11 mouse cellular contexts compared by ENCODE assay signal in genomic region chr9:69181411-69181810, GRCm38 (mm10).
A peak's percentile ranks its signal among the peaks of the same experiment; 100 is the strongest.
DNase-seq lines count a peak whose midpoint lies in the region; ATAC-seq and TF ChIP-seq lines count a peak whose summit lies in the region.
"Had no signal": no experiment of that assay in that cellular context is flagged by ENCODE, and none has a peak within 500 bp of the region (broad histone marks: within the 10 kb centered on the region; RNA-seq: fewer than 3 reads in every experiment).

No protein-coding gene starts in this region.

- no peak overlapping the region for H3K4me2 ChIP-seq in heart, embryonic 12.5 days
- H3K4me2 ChIP-seq in intestine, embryonic 15.5 days (replicated peaks) = no peak overlapping the region
- H3K4me2 ChIP-seq in limb, embryonic 12.5 days = no peak overlapping the region
- no peak overlapping the region for H3K4me2 ChIP-seq in stomach, postnatal 0 days (replicated peaks; ENCODE audit: low read depth)
- H3K4me2 ChIP-seq: midbrain, embryonic 12.5 days had no signal

- H3K9ac ChIP-seq in heart, embryonic 12.5 days = no peak overlapping the region
- H3K9ac ChIP-seq in intestine, embryonic 15.5 days = no peak overlapping the region
- H3K9ac ChIP-seq in limb, embryonic 12.5 days (replicated peaks) = no peak overlapping the region
- no peak overlapping the region for H3K9ac ChIP-seq in stomach, postnatal 0 days (ENCODE audit: low read length)
- H3K9ac ChIP-seq: midbrain, embryonic 12.5 days had no signal

- DNase-seq in heart, adult 11 months = peak; percentile 96
- DNase-seq in stomach, postnatal 0 days (ENCODE audit: low spot score) = no peak
- no peak for DNase-seq in thymus, postnatal 36 days
- no peak for DNase-seq in urinary bladder, postnatal 36 days (ENCODE audit: low spot score in 2 of 2)
- DNase-seq: B cell, adult 2 months; cerebellum, adult 11-12 months had no signal

- no peak overlapping the region for H3K27ac ChIP-seq in heart, embryonic 12.5 days (ENCODE audit: poor library complexity, severe bottlenecking)
- no peak overlapping the region for H3K27ac ChIP-seq in intestine, embryonic 15.5 days
- H3K27ac ChIP-seq in limb, embryonic 12.5 days = peak overlapping the region; percentile 62; the same call in 1 of the 2 replicates
- H3K27ac ChIP-seq in stomach, postnatal 0 days (replicated peaks) = no peak overlapping the region
- H3K27ac ChIP-seq: midbrain, embryonic 12.5 days had no signal

- H3K4me3 ChIP-seq in heart, embryonic 12.5 days = no peak overlapping the region
- no peak overlapping the region for H3K4me3 ChIP-seq in intestine, embryonic 15.5 days (replicated peaks)
- no peak overlapping the region for H3K4me3 ChIP-seq in limb, embryonic 12.5 days (replicated peaks)
- H3K4me3 ChIP-seq in stomach, postnatal 0 days (ENCODE audit: low read depth, low read length) = no peak overlapping the region
- H3K4me3 ChIP-seq: midbrain, embryonic 12.5 days had no signal

- no peaks in the 10 kb centered on the region for H3K36me3 ChIP-seq in heart, embryonic 12.5 days
- H3K36me3 ChIP-seq in intestine, embryonic 15.5 days = no peaks in the 10 kb centered on the region
- H3K36me3 ChIP-seq in limb, embryonic 12.5 days = no peaks in the 10 kb centered on the region
- no peaks in the 10 kb centered on the region for H3K36me3 ChIP-seq in stomach, postnatal 0 days (ENCODE audit: control insufficient read depth, insufficient read depth, low read length)
- H3K36me3 ChIP-seq: midbrain, embryonic 12.5 days had no signal

- peaks cover 5% of the 10 kb centered on the region; the same call in 1 of the 2 replicates for H3K27me3 ChIP-seq in heart, embryonic 12.5 days (replicated peaks)
- H3K27me3 ChIP-seq in intestine, embryonic 15.5 days (replicated peaks) = no peaks in the 10 kb centered on the region
- no peaks in the 10 kb centered on the region for H3K27me3 ChIP-seq in limb, embryonic 12.5 days
- H3K27me3 ChIP-seq in stomach, postnatal 0 days (ENCODE audit: control insufficient read depth, insufficient read depth, low read length) = no peaks in the 10 kb centered on the region
- H3K27me3 ChIP-seq: midbrain, embryonic 12.5 days had no signal

- TF ChIP-seq CTCF in stomach, postnatal 0 days (IDR thresholded peaks at IDR 0.05; ENCODE audit: low read depth) = no peak

- no peak for TF ChIP-seq EP300 in stomach, postnatal 0 days (optimal IDR thresholded peaks at IDR 0.05)

- no peak for ATAC-seq in heart, embryonic 12.5 days (ENCODE audit: insufficient number of reproducible peaks, low FRiP score)
- peak; percentile 73 for ATAC-seq in intestine, embryonic 15.5 days
- ATAC-seq in limb, embryonic 12.5 days (ENCODE audit: insufficient number of reproducible peaks, insufficient read depth, low FRiP score, low TSS enrichment, low read depth) = no peak
- ATAC-seq in stomach, postnatal 0 days (ENCODE audit: low FRiP score, low TSS enrichment) = peak; percentile 49; the same call in 1 of the 2 replicates
- no peak for ATAC-seq in granulocyte monocyte progenitor cell, adult 5-6 weeks (replicated peaks; ENCODE audit: poor library complexity, severe bottlenecking)

- H3K4me1 ChIP-seq in heart, embryonic 12.5 days (replicated peaks) = no peaks in the 10 kb centered on the region
- H3K4me1 ChIP-seq in intestine, embryonic 15.5 days (replicated peaks) = peaks cover 6% of the 10 kb centered on the region; the same call in 1 of the 2 replicates
- peaks cover 18% of the 10 kb centered on the region for H3K4me1 ChIP-seq in limb, embryonic 12.5 days (replicated peaks)
- H3K4me1 ChIP-seq in stomach, postnatal 0 days (replicated peaks; ENCODE audit: control insufficient read depth, insufficient read depth) = no peaks in the 10 kb centered on the region
- H3K4me1 ChIP-seq: midbrain, embryonic 12.5 days had no signal

- no peaks in the 10 kb centered on the region for H3K9me3 ChIP-seq in heart, embryonic 12.5 days (replicated peaks)
- no peaks in the 10 kb centered on the region for H3K9me3 ChIP-seq in intestine, embryonic 15.5 days
- H3K9me3 ChIP-seq in limb, embryonic 12.5 days = no peaks in the 10 kb centered on the region
- no peaks in the 10 kb centered on the region for H3K9me3 ChIP-seq in stomach, postnatal 0 days (ENCODE audit: control insufficient read depth, low read length)
- H3K9me3 ChIP-seq: midbrain, embryonic 12.5 days had no signal

Comparison
In these comparisons a context has a peak if more than half of its experiments do, and no peak if none do; other contexts are left out.
1. ATAC-seq: peak in intestine, embryonic 15.5 days (single experiment) and stomach, postnatal 0 days (single experiment); none in heart, embryonic 12.5 days (single experiment), limb, embryonic 12.5 days (single experiment) and granulocyte monocyte progenitor cell, adult 5-6 weeks (single experiment).